Mouse (Mus musculus) monocyte, adult 2 months (primary cell): ENCODE measurements at regions not wholly inside any gene's neighbourhood (a gene's known extent, or its start where the extent isn't known, plus 50 kb on each side); places are given as distances from the start of the nearest gene placed in this dataset.

ENCODE experiments used
- DNase-seq, 2 experiments: peaks; one replicate each; pipeline ENCODE4 v3.0.0; 2022; ENCODE audit warnings: low spot score in 2 of 2, low read depth in 1 of 2

- no peak for DNase-seq
Observed at GRCm38 (mm10) chr14:105632335-105632734, 264.3 kb downstream of the Spry2 start.

GRCm38 (mm10) chr14:105631681-105632031 lies 265.0 kb downstream of the Spry2 start:
- no peak for DNase-seq

- no peak for DNase-seq
Observed at GRCm38 (mm10) chr14:105630867-105631680, 265.5 kb downstream of the Spry2 start.

- no peak for DNase-seq
Observed at GRCm38 (mm10) chr14:105630444-105630843, 266.2 kb downstream of the Spry2 start.

GRCm38 (mm10) chr14:105628673-105629072 lies 267.9 kb downstream of the Spry2 start:
- no peak for DNase-seq

GRCm38 (mm10) chr14:105624387-105624786 lies 272.2 kb downstream of the Spry2 start:
- no peak for DNase-seq

- no peak for DNase-seq
Observed at GRCm38 (mm10) chr14:105622166-105622565, 274.5 kb downstream of the Spry2 start.

GRCm38 (mm10) chr14:105621124-105621523 lies 275.5 kb downstream of the Spry2 start:
- no peak for DNase-seq

GRCm38 (mm10) chr14:105619449-105619848 lies 277.2 kb downstream of the Spry2 start:
- DNase-seq, result no peak

GRCm38 (mm10) chr14:105615766-105616165 lies 280.9 kb downstream of the Spry2 start:
- no peak for DNase-seq

GRCm38 (mm10) chr14:105612794-105613193 lies 283.8 kb downstream of the Spry2 start:
- DNase-seq, result no peak

- DNase-seq, result no peak
Observed at GRCm38 (mm10) chr14:105608804-105609203, 287.8 kb downstream of the Spry2 start.

GRCm38 (mm10) chr14:105606551-105606950 lies 290.1 kb downstream of the Spry2 start:
- no peak for DNase-seq

GRCm38 (mm10) chr14:105604451-105604850 lies 292.2 kb downstream of the Spry2 start:
- DNase-seq, result no peak

- DNase-seq, result no peak
Observed at GRCm38 (mm10) chr14:105603047-105603461, 293.6 kb downstream of the Spry2 start.

GRCm38 (mm10) chr14:105599550-105600453 lies 296.8 kb downstream of the Spry2 start:
- DNase-seq, result no peak

GRCm38 (mm10) chr14:105589751-105590150 lies 306.9 kb downstream of the Spry2 start:
- DNase-seq, result no peak

GRCm38 (mm10) chr14:105589261-105589660 lies 307.4 kb downstream of the Spry2 start:
- no peak for DNase-seq

GRCm38 (mm10) chr14:105588391-105589163 lies 308.0 kb downstream of the Spry2 start:
- no peak for DNase-seq

- no peak for DNase-seq
Observed at GRCm38 (mm10) chr14:105588029-105588390, 308.6 kb downstream of the Spry2 start.

GRCm38 (mm10) chr14:105584632-105585031 lies 312.0 kb downstream of the Spry2 start:
- no peak for DNase-seq
